Mouse (Mus musculus) liver, adult 2 months (tissue): ENCODE measurements around the gene Msrb3.

ENCODE experiments used
- CTCF ChIP-seq: fragments of 200-500 bp; IDR thresholded peaks from 2 replicates; pipeline ENCODE4 v1.5.1; 2011; ENCODE audit warnings: low read depth, low read length, control low read depth
- POLR2A ChIP-seq: fragments of 200-500 bp; IDR thresholded peaks from 2 replicates; pipeline ENCODE4 v1.6.1; 2011; ENCODE audit warnings: low read length, control low read depth; ENCODE audit not compliant: insufficient read depth; ENCODE audit errors: extremely low read depth

DNA sequence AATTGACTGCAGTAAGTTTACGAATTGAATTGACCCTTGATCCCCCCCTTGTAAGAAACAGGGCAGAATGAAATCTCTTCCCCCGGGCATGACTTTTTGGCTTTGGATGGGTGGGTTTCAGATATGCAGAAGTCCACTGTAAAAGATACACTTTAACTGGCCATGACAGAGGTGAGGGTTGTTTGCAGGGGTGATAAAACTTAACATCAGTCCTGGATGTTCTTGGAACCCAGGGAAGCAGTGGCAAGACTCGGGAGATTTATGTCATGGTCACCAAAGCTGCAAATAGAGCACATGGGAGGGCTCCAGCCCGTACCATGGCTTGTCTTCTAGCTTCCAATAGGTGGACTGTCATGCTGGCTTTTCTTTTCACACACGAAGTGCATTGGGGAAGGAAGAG, 114.4 kb downstream of the Msrb3 start:
- TF ChIP-seq CTCF (no peak), POLR2A (no peak)
